In genomic region chr10:108537641-108538040, GRCm38 (mm10) we compare ENCODE assay signal across 7 mouse cellular contexts.
DNase-seq lines count a peak whose midpoint lies in the region; ATAC-seq and TF ChIP-seq lines count a peak whose summit lies in the region.

No protein-coding gene starts in this region.

- H3ac ChIP-seq in C2C12 (ENCODE audit: control insufficient read depth, insufficient read length, low read depth): no peak overlapping the region

- ATAC-seq in inflammation-experienced regulatory T-cells, adult 6 months: no peak
- ATAC-seq in megakaryocyte, adult 5-6 weeks (ENCODE audit: poor library complexity, severe bottlenecking): no peak

- H3K79me3 ChIP-seq in C2C12 (ENCODE audit: low read depth): no peaks in the 10 kb centered on the region

- H3K4me3 ChIP-seq in C2C12 (ENCODE audit: insufficient read depth, poor library complexity, severe bottlenecking): no peak overlapping the region

- no peaks in the 10 kb centered on the region for H3K27me3 ChIP-seq in C2C12 (ENCODE audit: control insufficient read depth, insufficient read depth, insufficient read length)

- no peaks in the 10 kb centered on the region for H3K36me3 ChIP-seq in C2C12 (ENCODE audit: control insufficient read depth, insufficient read depth)

- peak; percentile 12 for TF ChIP-seq CTCF in C2C12 (IDR thresholded peaks at IDR 0.05; ENCODE audit: control insufficient read depth, insufficient read depth, insufficient read length)

- no peaks in the 10 kb centered on the region for H3K79me2 ChIP-seq in C2C12 (ENCODE audit: control insufficient read depth, insufficient read depth)

- peak; percentile 72 for DNase-seq in ES-CJ7 (ENCODE audit: low read depth, low spot score)
- DNase-seq in heart, adult 8-10 months (ENCODE audit: low spot score): peak; percentile 23
- DNase-seq in kidney, postnatal 25 days: peak; percentile 63 to 78
- peak; percentile 59 for DNase-seq in ovary, postnatal 36 days (ENCODE audit: low spot score)

TF ChIP-seq in C2C12, 6 proteins besides CTCF, POLR2A, EP300 and RAD21:
- TF ChIP-seq MAX (IDR thresholded peaks at IDR 0.05) (no peak), FOSL1 (IDR thresholded peaks at IDR 0.05; ENCODE audit: insufficient read depth, low read length, poor library complexity, severe bottlenecking) (no peak), MYOD1 (IDR thresholded peaks at IDR 0.05; ENCODE audit: control insufficient read depth, insufficient read length, low read depth) (no peak), CEBPB (IDR thresholded peaks at IDR 0.05; ENCODE audit: low read depth) (no peak), MYOG (IDR thresholded peaks at IDR 0.05; ENCODE audit: control insufficient read depth, extremely low read depth, insufficient read length) (no peak), USF1 (IDR thresholded peaks at IDR 0.05; ENCODE audit: low read depth) (no peak)
